Mouse (Mus musculus) lung, embryonic 15.5 days (tissue): ENCODE measurements around the gene Rae1. TPM values are rescaled to one million over a fixed set of nuclear protein-coding genes. Genes with fewer than 3 reads are reported as not detected.

Experiments used
- ATAC-seq: fragments of 200-750 bp; cut with Nextera tagmentation; 2 replicates; pipeline ENCODE4 v1.8.0; 2017; ENCODE audit warnings: moderate number of reproducible peaks, borderline replicate concordance; ENCODE audit not compliant: low FRiP score, low TSS enrichment; ENCODE audit errors: extremely low read depth
- H3K27ac ChIP-seq: fragments of 300-500 bp; sonication (generic); 2 replicates; pipeline ENCODE4 v1.5.1; 2015; ENCODE audit warnings: moderate library complexity, mild to moderate bottlenecking, inconsistent platforms
- H3K27me3 ChIP-seq: fragments of 300-500 bp; sonication (generic); 2 replicates; pipeline ENCODE4 v1.6.1; 2015; ENCODE audit warnings: inconsistent platforms
- H3K36me3 ChIP-seq: fragments of 300-500 bp; sonication (generic); 2 replicates; pipeline ENCODE4 v1.6.1; 2015; ENCODE audit warnings: inconsistent platforms
- H3K4me1 ChIP-seq: fragments of 300-500 bp; sonication (generic); 2 replicates; pipeline ENCODE4 v1.6.1; 2015; ENCODE audit warnings: inconsistent platforms
- H3K4me2 ChIP-seq: fragments of 300-500 bp; sonication (generic); 2 replicates; pipeline ENCODE4 v1.6.1; 2015; ENCODE audit warnings: inconsistent platforms, mild to moderate bottlenecking, moderate library complexity
- H3K4me3 ChIP-seq: fragments of 300-500 bp; sonication (generic); 2 replicates; pipeline ENCODE4 v1.5.1; 2015; ENCODE audit warnings: mild to moderate bottlenecking, inconsistent platforms
- H3K9ac ChIP-seq: fragments of 300-500 bp; sonication (generic); 2 replicates; pipeline ENCODE4 v1.6.1; 2015; ENCODE audit warnings: inconsistent platforms
- H3K9me3 ChIP-seq: fragments of 300-500 bp; sonication (generic); 2 replicates; pipeline ENCODE4 v1.6.1; 2016; ENCODE audit warnings: inconsistent platforms
- WGBS: fragments of 180-500 bp; shearing (Covaris S2); methylation state at CpG from one replicate; pipeline ENCODE4 v1.1.7; 2015; 5-methylcytosine and 5-hydroxymethylcytosine counted together
- polyA plus RNA-seq: library from polyadenylated mRNA; unstranded; fragments of >200 nt; fragmentation: Nextera tagmentation; extraction: Ambion mirVana; gene quantifications from 2 replicates; pipeline ENCODE4 v1.2.1, GENCODE M21; 2015

Rae1 gene
- polyA plus RNA-seq, 1 experiment from 2014 or later, result 122 TPM

GRCm38 (mm10) chr2:173056303-173056881 is 56.5 kb downstream of the Rae1 start:
- H3K4me1 ChIP-seq, result peaks cover 18% of the 10 kb centered on the region; the same call in 1 of the 2 replicates
- no peak for ATAC-seq
- H3K9ac ChIP-seq, result no peak overlapping the region
- WGBS, result 67% methylated on average over 10 of the region's 10 CpGs
- no peak overlapping the region for H3K27ac ChIP-seq
- H3K4me3 ChIP-seq, result no peak overlapping the region
- H3K36me3 ChIP-seq, result no peaks in the 10 kb centered on the region
- no peaks in the 10 kb centered on the region for H3K27me3 ChIP-seq
- H3K9me3 ChIP-seq, result no peaks in the 10 kb centered on the region
- no peak overlapping the region for H3K4me2 ChIP-seq

DNA sequence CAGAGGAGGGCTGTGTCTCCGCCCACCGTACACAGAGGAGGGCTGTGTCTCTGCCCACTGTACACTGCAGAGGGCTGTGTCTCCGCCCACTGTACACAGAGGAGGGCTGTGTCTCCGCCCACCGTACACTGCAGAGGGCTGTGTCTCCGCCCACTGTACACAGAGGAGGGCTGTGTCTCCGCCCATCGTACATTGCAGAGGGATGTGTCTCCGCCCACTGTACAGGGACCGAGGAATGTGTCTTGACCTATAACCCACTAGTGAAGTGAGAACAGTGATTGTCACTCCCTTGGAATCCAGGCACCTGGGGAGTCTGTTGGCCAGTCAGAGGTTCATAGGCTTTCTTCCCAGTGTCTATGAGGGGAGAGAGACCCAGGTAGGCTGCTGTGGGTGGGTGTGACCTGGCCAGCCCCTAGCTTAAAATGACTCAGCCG is 57.0 kb downstream of the Rae1 start:
- peaks cover 18% of the 10 kb centered on the region; the same call in 1 of the 2 replicates for H3K4me1 ChIP-seq
- H3K4me2 ChIP-seq, result no peak overlapping the region
- peak; percentile 28; the same call in 1 of the 2 replicates for ATAC-seq
- no peaks in the 10 kb centered on the region for H3K9me3 ChIP-seq
- no peak overlapping the region for H3K9ac ChIP-seq
- no peaks in the 10 kb centered on the region for H3K36me3 ChIP-seq
- H3K4me3 ChIP-seq, result no peak overlapping the region
- WGBS, result 60% methylated on average over 11 of the region's 11 CpGs
- no peaks in the 10 kb centered on the region for H3K27me3 ChIP-seq
- H3K27ac ChIP-seq, result no peak overlapping the region

DNA sequence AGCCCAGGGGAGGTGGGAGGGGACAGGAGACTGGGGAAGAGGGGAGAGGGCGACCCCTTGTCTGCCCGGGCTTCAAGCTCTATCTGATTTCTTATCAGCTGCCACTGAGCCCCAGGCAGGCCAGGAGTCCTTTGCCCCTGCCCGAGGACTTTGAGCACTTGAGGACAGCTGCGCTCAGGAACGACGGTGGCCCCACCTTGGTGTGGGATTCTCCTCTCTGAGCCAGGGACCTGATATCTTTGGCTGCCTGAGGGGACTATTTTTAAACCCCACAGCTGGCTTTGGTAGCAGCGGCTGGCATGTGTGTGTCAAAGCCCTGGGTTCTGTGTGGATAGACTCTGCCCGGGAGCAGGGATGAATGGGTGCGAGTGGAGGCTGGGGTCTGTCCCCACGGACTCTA is 57.7 kb downstream of the Rae1 start:
- Histone ChIP-seq H3K4me1 (peaks cover 18% of the 10 kb centered on the region; the same call in 1 of the 2 replicates), H3K9ac (no peak overlapping the region), H3K9me3 (no peaks in the 10 kb centered on the region), H3K27me3 (no peaks in the 10 kb centered on the region), H3K4me2 (no peak overlapping the region), H3K4me3 (no peak overlapping the region), H3K27ac (no peak overlapping the region), H3K36me3 (no peaks in the 10 kb centered on the region)
- no peak for ATAC-seq
- WGBS, result 29% methylated on average over 10 of the region's 10 CpGs

- H3K27me3 ChIP-seq, result no peaks in the 10 kb centered on the region
- H3K36me3 ChIP-seq, result no peaks in the 10 kb centered on the region
- peaks cover 18% of the 10 kb centered on the region; the same call in 1 of the 2 replicates for H3K4me1 ChIP-seq
- no peak overlapping the region for H3K9ac ChIP-seq
- H3K9me3 ChIP-seq, result no peaks in the 10 kb centered on the region
- ATAC-seq, result no peak
- WGBS, result 42% methylated on average over 11 of the region's 11 CpGs
- no peak overlapping the region for H3K4me2 ChIP-seq
- no peak overlapping the region for H3K4me3 ChIP-seq
- H3K27ac ChIP-seq, result no peak overlapping the region
Observed at GRCm38 (mm10) chr2:173058263-173058662, 58.3 kb downstream of the Rae1 start.

- Histone ChIP-seq H3K4me2 (no peak overlapping the region), H3K27me3 (no peaks in the 10 kb centered on the region), H3K4me3 (no peak overlapping the region), H3K9ac (no peak overlapping the region), H3K27ac (no peak overlapping the region), H3K4me1 (peaks cover 18% of the 10 kb centered on the region; the same call in 1 of the 2 replicates), H3K9me3 (no peaks in the 10 kb centered on the region), H3K36me3 (no peaks in the 10 kb centered on the region)
- 51% methylated on average over 9 of the region's 9 CpGs for WGBS
- ATAC-seq, result no peak
Observed at GRCm38 (mm10) chr2:173060450-173060849, 60.5 kb downstream of the Rae1 start.

GRCm38 (mm10) chr2:173061443-173062351 is 61.8 kb downstream of the Rae1 start:
- Histone ChIP-seq H3K36me3 (no peaks in the 10 kb centered on the region), H3K9ac (no peak overlapping the region), H3K4me2 (no peak overlapping the region), H3K4me1 (peaks cover 18% of the 10 kb centered on the region; the same call in 1 of the 2 replicates), H3K9me3 (no peaks in the 10 kb centered on the region), H3K27me3 (no peaks in the 10 kb centered on the region), H3K27ac (no peak overlapping the region), H3K4me3 (no peak overlapping the region)
- no peak for ATAC-seq
- WGBS, result 61% methylated on average over 15 of the region's 15 CpGs

GRCm38 (mm10) chr2:173063219-173063618 is 63.3 kb downstream of the Rae1 start:
- Histone ChIP-seq H3K4me1 (peaks cover 10% of the 10 kb centered on the region; the same call in 1 of the 2 replicates), H3K9me3 (no peaks in the 10 kb centered on the region), H3K27me3 (no peaks in the 10 kb centered on the region), H3K27ac (no peak overlapping the region), H3K4me2 (no peak overlapping the region), H3K9ac (no peak overlapping the region), H3K4me3 (no peak overlapping the region), H3K36me3 (no peaks in the 10 kb centered on the region)
- ATAC-seq, result no peak
- 60% methylated on average over 1 of the region's 1 CpGs for WGBS

- Histone ChIP-seq H3K36me3 (no peaks in the 10 kb centered on the region), H3K4me2 (no peak overlapping the region), H3K27ac (no peak overlapping the region), H3K9me3 (no peaks in the 10 kb centered on the region), H3K27me3 (no peaks in the 10 kb centered on the region), H3K4me3 (no peak overlapping the region), H3K9ac (no peak overlapping the region), H3K4me1 (peaks cover 10% of the 10 kb centered on the region; the same call in 1 of the 2 replicates)
- WGBS, result 97% methylated on average over 2 of the region's 2 CpGs
- ATAC-seq, result no peak
Observed at GRCm38 (mm10) chr2:173064864-173065263, 64.9 kb downstream of the Rae1 start.

Other genes with a start within 250 kb of the Rae1 start
- 6.7 and 7.8 TPM in 2 replicates for gene Bmp7, start 59.8 kb upstream of the Rae1 start, polyA plus RNA-seq
- 0.06 and 0.22 TPM in 2 replicates for gene Spo11, start 22.4 kb upstream of the Rae1 start, polyA plus RNA-seq
- 32.0 and 33.3 TPM in 2 replicates for gene Rbm38, start 20.4 kb downstream of the Rae1 start, polyA plus RNA-seq
- 0.07 and 0.08 TPM in 2 replicates for gene Ctcfl, start 119.4 kb downstream of the Rae1 start, polyA plus RNA-seq
- 0.10 TPM in 1 of 2 replicates, not detected in the other for gene Pck1, start 152.9 kb downstream of the Rae1 start, polyA plus RNA-seq
- gene Zbp1, start 218.8 kb downstream of the Rae1 start, polyA plus RNA-seq, result 0.43 and 0.95 TPM in 2 replicates